Mouse (Mus musculus): ENCODE data around the gene Iars2.

GRCm38 (mm10) chr1:185353351-185353750, 24.2 kb upstream of the Iars2 start:
- TF ChIP-seq CTCF (IDR thresholded peaks at IDR 0.05; ENCODE audit: extremely low read depth, insufficient read depth, insufficient read length, insufficient replicate concordance): no peak
- TF ChIP-seq POLR2A (IDR thresholded peaks at IDR 0.05; ENCODE audit: low read depth, low read length): no peak
